Mouse (Mus musculus) liver, embryonic 16.5 days (tissue): Measurements from ENCODE around the gene Ceacam15. TPM values are rescaled to one million over a fixed set of nuclear protein-coding genes. Genes with fewer than 3 reads are reported as not detected.

Experiments used
- polyA plus RNA-seq: library from polyadenylated mRNA; unstranded; fragments of >200 nt; fragmentation: Nextera tagmentation; extraction: Ambion mirVana; gene quantifications from 2 replicates; pipeline ENCODE4 v1.2.1, GENCODE M21; 2015

Ceacam15 gene
- polyA plus RNA-seq, 1 experiment from 2014 or later = not detected

Other genes with a start within 250 kb of the Ceacam15 start
- gene Tmem160, start 222.9 kb downstream of the Ceacam15 start, polyA plus RNA-seq = 23.4 and 23.6 TPM in 2 replicates
- 0.12 TPM in 2 replicates for gene Npas1, start 198.0 kb downstream of the Ceacam15 start, polyA plus RNA-seq
- 2.5 and 2.6 TPM in 2 replicates for gene Arhgap35, start 60.7 kb downstream of the Ceacam15 start, polyA plus RNA-seq
- gene Ceacam9, start 46.2 kb upstream of the Ceacam15 start, polyA plus RNA-seq = not detected in 2 replicates
- 151 and 155 TPM in 2 replicates for gene Ap2s1, start 62.7 kb upstream of the Ceacam15 start, polyA plus RNA-seq
- gene Slc1a5, start 105.6 kb upstream of the Ceacam15 start, polyA plus RNA-seq = 101 and 119 TPM in 2 replicates
- gene Strn4, start 140.2 kb upstream of the Ceacam15 start, polyA plus RNA-seq = 27.4 and 29.8 TPM in 2 replicates
- gene Fkrp, start 141.0 kb upstream of the Ceacam15 start, polyA plus RNA-seq = 7.8 and 8.9 TPM in 2 replicates
- 2.8 and 3.6 TPM in 2 replicates for gene Prkd2, start 167.2 kb upstream of the Ceacam15 start, polyA plus RNA-seq
- gene Dact3, start 199.6 kb upstream of the Ceacam15 start, polyA plus RNA-seq = 0.05 and 0.12 TPM in 2 replicates
- gene Gng8, start 216.1 kb upstream of the Ceacam15 start, polyA plus RNA-seq = 0.17 TPM in 1 of 2 replicates, not detected in the other
- 1.2 and 1.3 TPM in 2 replicates for gene Ptgir, start 230.8 kb upstream of the Ceacam15 start, polyA plus RNA-seq
- 81.6 and 86.6 TPM in 2 replicates for gene Calm3, start 248.4 kb upstream of the Ceacam15 start, polyA plus RNA-seq